Mouse (Mus musculus): ENCODE results near the gene Ptprj. TPM values are rescaled to one million over a fixed set of nuclear protein-coding genes. Genes with fewer than 3 reads are reported as not detected.

Ptprj gene
- polyA plus RNA-seq, 2 experiments = 2.7 to 3.9 TPM

- Histone ChIP-seq H3K27me3 (ENCODE audit: control insufficient read depth, insufficient read depth, low read length) (no peaks in the 10 kb centered on the region), H3K9me3 (ENCODE audit: control insufficient read depth, low read length) (no peaks in the 10 kb centered on the region), H3K27ac (replicated peaks; ENCODE audit: low read depth, low read length) (no peak overlapping the region), H3K4me2 (replicated peaks; ENCODE audit: low read depth, low read length, severe bottlenecking) (no peak overlapping the region), H3K9ac (ENCODE audit: low read depth, low read length, severe bottlenecking) (no peak overlapping the region), H3K4me3 (replicated peaks; ENCODE audit: low read length) (no peak overlapping the region), H3K36me3 (ENCODE audit: control insufficient read depth, insufficient read depth, low read length) (no peaks in the 10 kb centered on the region), H3K4me1 (ENCODE audit: control insufficient read depth, insufficient read depth, low read length) (no peaks in the 10 kb centered on the region)
- ATAC-seq (ENCODE audit: low FRiP score, low read depth) (no peak), DNase-seq (ENCODE audit: low spot score) (no peak)
- no peak for TF ChIP-seq POLR2A (IDR thresholded peaks at IDR 0.05; ENCODE audit: borderline replicate concordance, extremely low read depth, insufficient read depth, insufficient read length)
- WGBS = 33% methylated on average over 3 of the region's 3 CpGs
Measured at GRCm38 (mm10) chr2:90501708-90502107, 78.7 kb downstream of the Ptprj start.

GRCm38 (mm10) chr2:90500892-90501291 is 79.6 kb downstream of the Ptprj start:
- no peak overlapping the region for H3K4me3 ChIP-seq (replicated peaks; ENCODE audit: low read length)
- no peak overlapping the region for H3K9ac ChIP-seq (ENCODE audit: low read depth, low read length, severe bottlenecking)
- H3K36me3 ChIP-seq (ENCODE audit: control insufficient read depth, insufficient read depth, low read length) = no peaks in the 10 kb centered on the region
- H3K4me1 ChIP-seq (ENCODE audit: control insufficient read depth, insufficient read depth, low read length) = no peaks in the 10 kb centered on the region
- TF ChIP-seq POLR2A (IDR thresholded peaks at IDR 0.05; ENCODE audit: borderline replicate concordance, extremely low read depth, insufficient read depth, insufficient read length) = no peak
- no peak overlapping the region for H3K27ac ChIP-seq (replicated peaks; ENCODE audit: low read depth, low read length)
- H3K4me2 ChIP-seq (replicated peaks; ENCODE audit: low read depth, low read length, severe bottlenecking) = no peak overlapping the region
- H3K9me3 ChIP-seq (ENCODE audit: control insufficient read depth, low read length) = no peaks in the 10 kb centered on the region
- H3K27me3 ChIP-seq (ENCODE audit: control insufficient read depth, insufficient read depth, low read length) = no peaks in the 10 kb centered on the region
- ATAC-seq (ENCODE audit: low FRiP score, low read depth) (no peak), DNase-seq (ENCODE audit: low spot score) (no peak)

DNA sequence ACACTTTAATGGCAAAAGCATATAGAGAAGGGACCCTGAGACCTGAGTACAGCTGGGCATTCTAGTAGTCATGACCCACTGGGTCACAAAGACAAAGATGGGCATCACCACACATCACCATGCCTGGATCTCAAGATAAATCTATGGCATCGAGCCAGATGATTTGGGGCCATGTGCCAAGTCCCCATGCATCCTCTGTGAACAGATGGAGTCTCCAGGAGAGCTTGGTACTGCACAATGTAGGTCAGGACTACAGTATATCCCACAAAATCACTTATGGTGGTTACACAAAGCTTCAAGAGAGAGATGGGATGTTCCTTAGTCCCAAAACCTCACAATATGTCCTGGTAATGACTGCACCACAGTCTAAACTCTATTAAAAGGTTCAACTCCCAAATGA is 81.4 kb downstream of the Ptprj start:
- no peaks in the 10 kb centered on the region for H3K27me3 ChIP-seq (ENCODE audit: control insufficient read depth, insufficient read depth, low read length)
- ATAC-seq (ENCODE audit: low FRiP score, low read depth) (no peak), DNase-seq (ENCODE audit: low spot score) (no peak)
- H3K9ac ChIP-seq (ENCODE audit: low read depth, low read length, severe bottlenecking) = no peak overlapping the region
- no peak overlapping the region for H3K27ac ChIP-seq (replicated peaks; ENCODE audit: low read depth, low read length)
- no peak overlapping the region for H3K4me2 ChIP-seq (replicated peaks; ENCODE audit: low read depth, low read length, severe bottlenecking)
- 80% methylated on average over 1 of the region's 1 CpGs for WGBS
- no peaks in the 10 kb centered on the region for H3K4me1 ChIP-seq (ENCODE audit: control insufficient read depth, insufficient read depth, low read length)
- no peaks in the 10 kb centered on the region for H3K36me3 ChIP-seq (ENCODE audit: control insufficient read depth, insufficient read depth, low read length)
- TF ChIP-seq POLR2A (IDR thresholded peaks at IDR 0.05; ENCODE audit: borderline replicate concordance, extremely low read depth, insufficient read depth, insufficient read length) = no peak
- H3K9me3 ChIP-seq (ENCODE audit: control insufficient read depth, low read length) = no peaks in the 10 kb centered on the region
- no peak overlapping the region for H3K4me3 ChIP-seq (replicated peaks; ENCODE audit: low read length)

DNA sequence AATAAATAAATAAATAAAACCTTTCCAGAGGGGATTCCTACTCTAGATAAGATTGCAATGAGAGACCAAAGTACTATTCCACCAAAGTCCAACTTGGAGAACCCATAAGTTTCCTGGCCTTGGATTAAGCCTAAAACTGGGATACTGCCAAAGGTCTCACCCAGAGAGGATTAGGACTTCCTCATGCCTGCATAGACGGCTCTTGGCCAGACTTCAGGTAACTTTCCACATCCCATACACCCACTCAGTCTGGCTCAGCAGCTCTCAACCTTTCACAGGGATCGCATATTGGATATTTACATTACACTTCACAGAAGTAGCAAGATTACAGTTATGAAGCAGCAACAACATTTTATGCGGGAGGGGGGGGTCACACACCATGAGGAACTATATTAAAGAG is 82.9 kb downstream of the Ptprj start:
- no peak for TF ChIP-seq POLR2A (IDR thresholded peaks at IDR 0.05; ENCODE audit: borderline replicate concordance, extremely low read depth, insufficient read depth, insufficient read length)
- Histone ChIP-seq H3K36me3 (ENCODE audit: control insufficient read depth, insufficient read depth, low read length) (no peaks in the 10 kb centered on the region), H3K9me3 (ENCODE audit: control insufficient read depth, low read length) (no peaks in the 10 kb centered on the region), H3K27me3 (ENCODE audit: control insufficient read depth, insufficient read depth, low read length) (no peaks in the 10 kb centered on the region), H3K4me2 (replicated peaks; ENCODE audit: low read depth, low read length, severe bottlenecking) (no peak overlapping the region), H3K4me3 (replicated peaks; ENCODE audit: low read length) (no peak overlapping the region), H3K4me1 (ENCODE audit: control insufficient read depth, insufficient read depth, low read length) (no peaks in the 10 kb centered on the region), H3K9ac (ENCODE audit: low read depth, low read length, severe bottlenecking) (no peak overlapping the region), H3K27ac (replicated peaks; ENCODE audit: low read depth, low read length) (no peak overlapping the region)
- ATAC-seq (ENCODE audit: low FRiP score, low read depth) (no peak), DNase-seq (ENCODE audit: low spot score) (no peak)
- 81% methylated on average over 3 of the region's 3 CpGs for WGBS

DNA sequence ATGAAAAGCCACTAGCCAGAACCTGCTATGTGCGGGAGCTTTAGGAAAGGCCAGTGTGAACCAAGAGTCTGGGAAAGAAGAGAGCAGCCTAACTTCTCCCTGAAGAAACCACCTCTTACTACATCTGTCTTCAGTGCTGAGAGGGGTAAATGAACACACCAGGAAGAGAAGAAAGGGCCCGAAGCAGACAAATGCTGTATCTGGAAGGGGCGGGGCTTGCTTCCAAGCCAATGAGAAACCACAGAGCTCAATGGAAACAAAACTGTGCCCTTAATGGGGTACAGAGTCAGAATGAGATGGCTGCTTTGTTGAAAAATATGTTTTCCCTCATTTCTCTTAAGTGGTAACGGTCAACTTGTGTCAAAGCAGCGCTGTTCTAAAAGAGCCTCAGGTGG is 83.8 kb downstream of the Ptprj start:
- no peak overlapping the region for H3K27ac ChIP-seq (replicated peaks; ENCODE audit: low read depth, low read length)
- TF ChIP-seq POLR2A (IDR thresholded peaks at IDR 0.05; ENCODE audit: borderline replicate concordance, extremely low read depth, insufficient read depth, insufficient read length) = no peak
- ATAC-seq (ENCODE audit: low FRiP score, low read depth) = no peak
- WGBS = 58% methylated on average over 5 of the region's 5 CpGs
- no peak overlapping the region for H3K4me2 ChIP-seq (replicated peaks; ENCODE audit: low read depth, low read length, severe bottlenecking)
- H3K9ac ChIP-seq (ENCODE audit: low read depth, low read length, severe bottlenecking) = no peak overlapping the region
- H3K27me3 ChIP-seq (ENCODE audit: control insufficient read depth, insufficient read depth, low read length) = no peaks in the 10 kb centered on the region
- no peaks in the 10 kb centered on the region for H3K4me1 ChIP-seq (ENCODE audit: control insufficient read depth, insufficient read depth, low read length)
- no peaks in the 10 kb centered on the region for H3K36me3 ChIP-seq (ENCODE audit: control insufficient read depth, insufficient read depth, low read length)
- no peak for DNase-seq (ENCODE audit: low spot score)
- H3K4me3 ChIP-seq (replicated peaks; ENCODE audit: low read length) = no peak overlapping the region
- no peaks in the 10 kb centered on the region for H3K9me3 ChIP-seq (ENCODE audit: control insufficient read depth, low read length)

GRCm38 (mm10) chr2:90496012-90496679 is 84.3 kb downstream of the Ptprj start:
- H3K27ac ChIP-seq (replicated peaks; ENCODE audit: low read depth, low read length) = no peak overlapping the region
- WGBS = 77% methylated on average over 4 of the region's 4 CpGs
- H3K4me1 ChIP-seq (ENCODE audit: control insufficient read depth, insufficient read depth, low read length) = no peaks in the 10 kb centered on the region
- no peaks in the 10 kb centered on the region for H3K27me3 ChIP-seq (ENCODE audit: control insufficient read depth, insufficient read depth, low read length)
- no peaks in the 10 kb centered on the region for H3K36me3 ChIP-seq (ENCODE audit: control insufficient read depth, insufficient read depth, low read length)
- no peak overlapping the region for H3K9ac ChIP-seq (ENCODE audit: low read depth, low read length, severe bottlenecking)
- no peak overlapping the region for H3K4me3 ChIP-seq (replicated peaks; ENCODE audit: low read length)
- ATAC-seq (ENCODE audit: low FRiP score, low read depth) = no peak
- H3K4me2 ChIP-seq (replicated peaks; ENCODE audit: low read depth, low read length, severe bottlenecking) = no peak overlapping the region
- TF ChIP-seq POLR2A (IDR thresholded peaks at IDR 0.05; ENCODE audit: borderline replicate concordance, extremely low read depth, insufficient read depth, insufficient read length) = no peak
- DNase-seq (ENCODE audit: low spot score) = no peak
- no peaks in the 10 kb centered on the region for H3K9me3 ChIP-seq (ENCODE audit: control insufficient read depth, low read length)
